Mouse (Mus musculus) spleen, adult 18-20 months (tissue): Measurements from ENCODE around the gene Hook2.

ENCODE experiments used
- DNase-seq, 2 experiments: peaks; one replicate each; pipeline ENCODE4 v3.0.0; 2022; ENCODE audit warnings: mixed read lengths in 2 of 2

Hook2 gene

GRCm38 (mm10) chr8:84987903-84988302 is 2.5 kb upstream of the Hook2 start:
- no peak for DNase-seq

GRCm38 (mm10) chr8:84989311-84989731 is 1.1 kb upstream of the Hook2 start:
- no peak for DNase-seq

GRCm38 (mm10) chr8:84989810-84990209 is 593 bp upstream of the Hook2 start:
- DNase-seq, result peak; percentile 80 to 92

GRCm38 (mm10) chr8:84990836-84991235 is 433 bp downstream of the Hook2 start:
- no peak for DNase-seq

- no peak for DNase-seq
Measured at GRCm38 (mm10) chr8:84994375-84994774, 4.0 kb downstream of the Hook2 start.

- no peak for DNase-seq
Measured at GRCm38 (mm10) chr8:84995680-84996079, 5.3 kb downstream of the Hook2 start.

GRCm38 (mm10) chr8:84996978-84997377 is 6.6 kb downstream of the Hook2 start:
- no peak for DNase-seq

- DNase-seq, result peak; percentile 82 to 93
Measured at GRCm38 (mm10) chr8:84997649-84998295, 7.4 kb downstream of the Hook2 start.

- no peak for DNase-seq
Measured at GRCm38 (mm10) chr8:85007686-85008085, 17.3 kb downstream of the Hook2 start.

GRCm38 (mm10) chr8:85011242-85011641 is 20.8 kb downstream of the Hook2 start:
- no peak for DNase-seq

GRCm38 (mm10) chr8:85013230-85013840 is 22.9 kb downstream of the Hook2 start:
- peak; percentile 56 to 74 for DNase-seq

GRCm38 (mm10) chr8:85014431-85014830 is 24.0 kb downstream of the Hook2 start, which contains the start of gene Best2:
Gene Best2, minus strand, starts transcription at chr8:85014531.
- no peak for DNase-seq

GRCm38 (mm10) chr8:85016724-85017123 is 26.3 kb downstream of the Hook2 start:
- DNase-seq, result no peak

GRCm38 (mm10) chr8:85017209-85017608 is 26.8 kb downstream of the Hook2 start:
- no peak for DNase-seq

- DNase-seq, result no peak
Measured at GRCm38 (mm10) chr8:85021514-85022055, 31.2 kb downstream of the Hook2 start.

- no peak for DNase-seq
Measured at GRCm38 (mm10) chr8:85023846-85024245, 33.4 kb downstream of the Hook2 start.

- peak; percentile 61 to 76 for DNase-seq
Measured at GRCm38 (mm10) chr8:85025098-85025932, 34.9 kb downstream of the Hook2 start, which contains the start of gene Asna1. Gene Asna1, minus strand, starts transcription at chr8:85025281.

GRCm38 (mm10) chr8:85026670-85027515 is 36.5 kb downstream of the Hook2 start, which contains the start of gene Trir:
Gene Trir, plus strand, starts transcription at chr8:85026823.
- DNase-seq, result peak; percentile 93 to 94

- no peak for DNase-seq
Measured at GRCm38 (mm10) chr8:85027516-85027855, 37.1 kb downstream of the Hook2 start.

GRCm38 (mm10) chr8:85027922-85028321 is 37.5 kb downstream of the Hook2 start:
- DNase-seq, result no peak

- DNase-seq, result no peak
Measured at GRCm38 (mm10) chr8:85029271-85029670, 38.9 kb downstream of the Hook2 start.

GRCm38 (mm10) chr8:85032622-85033311 is 42.4 kb downstream of the Hook2 start:
- no peak for DNase-seq
